8 mouse cellular contexts compared by ENCODE assay signal in the genomic region with DNA sequence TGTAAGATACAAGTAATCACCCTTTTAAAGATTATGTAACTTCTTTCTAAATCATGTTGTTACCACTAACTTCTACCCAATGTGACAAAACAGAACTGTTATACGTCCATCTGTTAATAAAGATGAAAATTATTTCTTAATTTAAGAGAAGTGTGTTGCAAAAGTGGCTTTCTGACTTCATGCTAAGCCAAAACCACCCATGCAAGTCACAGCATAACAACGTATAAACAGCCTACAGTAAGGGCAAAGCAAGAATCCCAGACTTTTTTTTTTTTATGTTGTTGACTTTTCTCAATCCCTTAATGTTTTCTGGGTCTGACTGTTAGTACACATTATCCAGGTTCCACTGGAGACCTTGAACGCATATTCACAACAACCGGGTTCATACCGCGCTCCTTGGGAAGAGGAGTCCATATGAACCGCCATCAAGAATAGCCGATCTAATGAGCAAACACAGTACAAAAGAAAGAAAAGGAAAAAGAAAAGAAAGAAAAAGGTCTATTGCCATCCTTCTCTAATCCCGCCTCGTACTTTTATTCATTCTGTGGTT. TPM values are rescaled to one million over a fixed set of nuclear protein-coding genes. Genes with fewer than 3 reads are reported as not detected.
DNase-seq lines count a peak whose midpoint lies in the region; ATAC-seq and TF ChIP-seq lines count a peak whose summit lies in the region.

No protein-coding gene starts in this region.

- peak overlapping the region; percentile 78 for H3K4me2 ChIP-seq in limb, embryonic 14.5 days (replicated peaks; ENCODE audit: low read depth, low read length, severe bottlenecking)

- H3K9ac ChIP-seq in limb, embryonic 14.5 days (ENCODE audit: low read depth, low read length, severe bottlenecking): peak overlapping the region; percentile 89; the same call in 1 of the 2 replicates

- H3K9me3 ChIP-seq in erythroblast, embryonic 14.5 days (ENCODE audit: control insufficient read depth, low read length): no peaks in the 10 kb centered on the region
- no peaks in the 10 kb centered on the region for H3K9me3 ChIP-seq in forebrain, embryonic 10.5 days
- no peaks in the 10 kb centered on the region for H3K9me3 ChIP-seq in limb, embryonic 14.5 days (ENCODE audit: control insufficient read depth, low read length)

- no peak for TF ChIP-seq POLR2A in limb, embryonic 14.5 days (IDR thresholded peaks at IDR 0.05; ENCODE audit: borderline replicate concordance, extremely low read depth, insufficient read depth, insufficient read length)

- peaks cover 32% of the 10 kb centered on the region for H3K4me1 ChIP-seq in erythroblast, embryonic 14.5 days (ENCODE audit: control insufficient read depth)
- H3K4me1 ChIP-seq in forebrain, embryonic 10.5 days: peaks cover 18% of the 10 kb centered on the region
- no peaks in the 10 kb centered on the region for H3K4me1 ChIP-seq in limb, embryonic 14.5 days (ENCODE audit: control insufficient read depth, insufficient read depth, low read length)

- H3K36me3 ChIP-seq in erythroblast, embryonic 14.5 days (ENCODE audit: control insufficient read depth): no peaks in the 10 kb centered on the region
- H3K36me3 ChIP-seq in forebrain, embryonic 10.5 days (replicated peaks): no peaks in the 10 kb centered on the region
- H3K36me3 ChIP-seq in limb, embryonic 14.5 days (ENCODE audit: control insufficient read depth, insufficient read depth, low read length): no peaks in the 10 kb centered on the region

- 16% methylated on average over 10 of the region's 10 CpGs for WGBS in forebrain, embryonic 10.5 days
- 17% methylated on average over 10 of the region's 10 CpGs for WGBS in limb, embryonic 14.5 days

- ATAC-seq in erythroblast, adult 5-6 weeks (replicated peaks; ENCODE audit: low FRiP score, poor library complexity, severe bottlenecking): no peak
- no peak for ATAC-seq in limb, embryonic 14.5 days (ENCODE audit: low FRiP score, low read depth)

- no peaks in the 10 kb centered on the region for H3K27me3 ChIP-seq in erythroblast, embryonic 14.5 days (ENCODE audit: control insufficient read depth)
- no peaks in the 10 kb centered on the region for H3K27me3 ChIP-seq in forebrain, embryonic 10.5 days (ENCODE audit: poor library complexity, severe bottlenecking)
- H3K27me3 ChIP-seq in limb, embryonic 14.5 days (ENCODE audit: control insufficient read depth, insufficient read depth, low read length): no peaks in the 10 kb centered on the region

- peak; percentile 32 for DNase-seq in 416B (ENCODE audit: low read depth)
- DNase-seq in forebrain, embryonic 10.5 days (ENCODE audit: extremely low spot score, low spot score): no peak
- no peak for DNase-seq in limb, embryonic 14.5 days (ENCODE audit: low spot score)
- no peak for DNase-seq in frontal cortex, postnatal 10 days (ENCODE audit: low spot score in 2 of 2)
- DNase-seq in right cerebral cortex, postnatal 25 days: no peak
- no peak for DNase-seq in testis, postnatal 14 days (ENCODE audit: low spot score)

- peak overlapping the region; percentile 99 for H3K27ac ChIP-seq in forebrain, embryonic 10.5 days
- no peak overlapping the region for H3K27ac ChIP-seq in limb, embryonic 14.5 days (replicated peaks; ENCODE audit: low read depth, low read length)

- H3K4me3 ChIP-seq in erythroblast, embryonic 14.5 days (replicated peaks): peak overlapping the region; percentile 92
- peak overlapping the region; percentile 76 for H3K4me3 ChIP-seq in forebrain, embryonic 10.5 days
- H3K4me3 ChIP-seq in limb, embryonic 14.5 days (replicated peaks; ENCODE audit: low read length): peak overlapping the region; percentile 69

RNA-seq across cellular contexts. Expression of gene Napepld, which starts 0.8 kb away (rescaled TPM):
- polyA plus RNA-seq in erythroblast, embryonic 14.5 days (2012): 0.06 and 0.14 TPM in 2 replicates
- 0.19 and 0.63 TPM in 2 replicates for total RNA-seq in erythroblast, adult 5-6 weeks (2015; ENCODE audit: low replicate concordance)
- 0.60 and 2.0 TPM in 2 replicates for total RNA-seq in erythroblast, adult 5-6 weeks (2017; ENCODE audit: low replicate concordance)
- 10.7 TPM in 2 replicates for polyA plus RNA-seq in forebrain, embryonic 10.5 days (2016; fragmentation: Nextera tagmentation; extraction: Ambion mirVana)
- polyA plus RNA-seq in limb, embryonic 14.5 days (2012; rRNA removed): 2.3 and 2.7 TPM in 2 replicates
- polyA plus RNA-seq in limb, embryonic 14.5 days (2014; fragmentation: Nextera tagmentation; extraction: Ambion mirVana): 2.1 and 2.2 TPM in 2 replicates

RNA-seq across cellular contexts. Expression of gene Pmpcb, which starts 36.6 kb away (rescaled TPM):
- 1.3 and 1.4 TPM in 2 replicates for polyA plus RNA-seq in erythroblast, embryonic 14.5 days (2012)
- total RNA-seq in erythroblast, adult 5-6 weeks (2015; ENCODE audit: low replicate concordance): 14.6 and 20.8 TPM in 2 replicates
- 31.6 and 35.8 TPM in 2 replicates for total RNA-seq in erythroblast, adult 5-6 weeks (2017; ENCODE audit: low replicate concordance)
- polyA plus RNA-seq in forebrain, embryonic 10.5 days (2016; fragmentation: Nextera tagmentation; extraction: Ambion mirVana): 83.9 and 87.3 TPM in 2 replicates
- polyA plus RNA-seq in limb, embryonic 14.5 days (2012; rRNA removed): 63.2 and 80.0 TPM in 2 replicates
- 82.7 and 85.1 TPM in 2 replicates for polyA plus RNA-seq in limb, embryonic 14.5 days (2014; fragmentation: Nextera tagmentation; extraction: Ambion mirVana)

RNA-seq across cellular contexts. Expression of gene Armc10, which starts 54.7 kb away (rescaled TPM):
- 0.21 and 0.24 TPM in 2 replicates for polyA plus RNA-seq in erythroblast, embryonic 14.5 days (2012)
- 11.0 and 16.7 TPM in 2 replicates for total RNA-seq in erythroblast, adult 5-6 weeks (2015; ENCODE audit: low replicate concordance)
- total RNA-seq in erythroblast, adult 5-6 weeks (2017; ENCODE audit: low replicate concordance): 4.6 and 5.1 TPM in 2 replicates
- polyA plus RNA-seq in forebrain, embryonic 10.5 days (2016; fragmentation: Nextera tagmentation; extraction: Ambion mirVana): 64.6 and 65.4 TPM in 2 replicates
- polyA plus RNA-seq in limb, embryonic 14.5 days (2012; rRNA removed): 55.0 and 56.0 TPM in 2 replicates
- polyA plus RNA-seq in limb, embryonic 14.5 days (2014; fragmentation: Nextera tagmentation; extraction: Ambion mirVana): 44.4 and 49.8 TPM in 2 replicates

RNA-seq across cellular contexts. Expression of gene Fbxl13, which starts 54.9 kb away (rescaled TPM):
- not detected in 2 replicates for polyA plus RNA-seq in erythroblast, embryonic 14.5 days (2012)
- total RNA-seq in erythroblast, adult 5-6 weeks (2015; ENCODE audit: low replicate concordance): not detected in 2 replicates
- total RNA-seq in erythroblast, adult 5-6 weeks (2017; ENCODE audit: low replicate concordance): not detected in 2 replicates
- 0.12 and 0.20 TPM in 2 replicates for polyA plus RNA-seq in forebrain, embryonic 10.5 days (2016; fragmentation: Nextera tagmentation; extraction: Ambion mirVana)
- 0.15 and 0.28 TPM in 2 replicates for polyA plus RNA-seq in limb, embryonic 14.5 days (2012; rRNA removed)
- polyA plus RNA-seq in limb, embryonic 14.5 days (2014; fragmentation: Nextera tagmentation; extraction: Ambion mirVana): 0.25 and 0.33 TPM in 2 replicates

Comparison
In these comparisons a context has a peak if more than half of its experiments do, and no peak if none do; other contexts are left out.
1. RNA of gene Pmpcb, which starts 36.6 kb away (polyA plus RNA-seq): 83.9 to 87.3 TPM in forebrain, embryonic 10.5 days and 63.2 to 85.1 TPM in limb, embryonic 14.5 days; 1.3 to 1.4 TPM in erythroblast, embryonic 14.5 days; every median in the first group is over 10 times any median in the second.
2. RNA of gene Armc10, which starts 54.7 kb away (polyA plus RNA-seq): 64.6 to 65.4 TPM in forebrain, embryonic 10.5 days and 44.4 to 56.0 TPM in limb, embryonic 14.5 days; 0.21 to 0.24 TPM in erythroblast, embryonic 14.5 days; every median in the first group is over 10 times any median in the second.
3. Peak in every context shown above with its lines, with median percentiles within 50 percentile points of each other: H3K4me3 ChIP-seq.